Mouse (Mus musculus) neural tube, embryonic 13.5 days (tissue): Measurements from ENCODE around the gene Sypl. TPM values are rescaled to one million over a fixed set of nuclear protein-coding genes. Genes with fewer than 3 reads are reported as not detected.

Source experiments
- ATAC-seq: fragments of 200-750 bp; cut with Nextera tagmentation; 2 replicates; pipeline ENCODE4 v1.8.0; 2017; ENCODE audit warnings: low read depth, mild to moderate bottlenecking, moderate TSS enrichment, moderate library complexity
- H3K27ac ChIP-seq: fragments of 300-500 bp; sonication (generic); replicated peaks from 2 replicates; pipeline ENCODE4 v1.5.1; 2015; ENCODE audit warnings: moderate library complexity, mild to moderate bottlenecking, inconsistent platforms
- H3K27me3 ChIP-seq: fragments of 300-500 bp; sonication (generic); 2 replicates; pipeline ENCODE4 v1.6.1; 2015; ENCODE audit warnings: mild to moderate bottlenecking, inconsistent platforms
- H3K36me3 ChIP-seq: fragments of 300-500 bp; sonication (generic); 2 replicates; pipeline ENCODE4 v1.6.1; 2015; ENCODE audit warnings: mild to moderate bottlenecking, inconsistent platforms
- H3K4me1 ChIP-seq: fragments of 300-500 bp; sonication (generic); replicated peaks from 2 replicates; pipeline ENCODE4 v1.6.1; 2015; ENCODE audit warnings: inconsistent platforms
- H3K4me2 ChIP-seq: fragments of 300-500 bp; sonication (generic); 2 replicates; pipeline ENCODE4 v1.6.1; 2015; ENCODE audit warnings: inconsistent platforms, mild to moderate bottlenecking, moderate library complexity
- H3K4me3 ChIP-seq: fragments of 300-500 bp; sonication (generic); 2 replicates; pipeline ENCODE4 v1.5.1; 2015; ENCODE audit warnings: mild to moderate bottlenecking, inconsistent platforms
- H3K9ac ChIP-seq: fragments of 300-500 bp; sonication (generic); 2 replicates; pipeline ENCODE4 v1.6.1; 2015; ENCODE audit warnings: moderate library complexity, mild to moderate bottlenecking, inconsistent platforms
- H3K9me3 ChIP-seq: fragments of 300-500 bp; sonication (generic); 2 replicates; pipeline ENCODE4 v1.6.1; 2016; ENCODE audit warnings: inconsistent platforms
- WGBS: fragments of 180-500 bp; shearing (Covaris S2); methylation state at CpG from one replicate; pipeline ENCODE4 v1.1.7; 2015; 5-methylcytosine and 5-hydroxymethylcytosine counted together
- polyA plus RNA-seq: library from polyadenylated mRNA; unstranded; fragments of >200 nt; fragmentation: Nextera tagmentation; extraction: Ambion mirVana; gene quantifications from 2 replicates; pipeline ENCODE4 v1.2.1, GENCODE M21; 2015

The Sypl gene
- polyA plus RNA-seq: 39.8 and 50.9 TPM in 2 replicates

DNA sequence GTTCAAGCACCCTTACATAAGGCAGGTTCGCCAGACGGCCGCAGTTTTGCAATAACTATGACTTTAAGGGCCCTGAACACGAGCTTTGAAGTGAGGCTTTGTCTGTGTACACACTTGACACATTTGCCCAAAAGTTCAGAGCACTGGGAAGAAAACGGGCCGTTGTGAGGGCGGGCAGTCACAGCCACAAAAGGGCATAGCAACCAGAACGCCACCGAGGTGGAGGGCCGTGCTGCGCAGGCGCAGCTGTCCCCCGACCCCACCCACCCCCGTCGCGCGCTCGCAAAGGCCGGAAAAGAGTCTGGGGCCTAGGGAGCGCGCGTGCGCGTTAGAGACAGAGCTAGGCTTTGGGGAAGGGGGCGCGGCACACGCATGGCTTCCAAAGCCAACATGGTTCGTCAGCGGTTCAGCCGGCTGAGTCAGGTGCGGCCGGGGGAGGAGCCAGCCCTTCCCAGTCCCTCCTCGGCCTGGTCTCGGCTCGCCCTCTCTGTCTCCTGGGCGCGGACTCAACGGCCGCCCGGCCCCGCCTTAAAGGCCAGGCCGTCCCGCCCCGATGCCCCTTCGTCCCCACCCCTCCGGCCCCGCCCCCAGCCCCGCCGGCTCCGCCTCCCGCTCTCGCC lies at the start of gene Sypl:
Gene Sypl, plus strand, starts transcription at position 296 of the 620 bp plus-strand sequence.
- Histone ChIP-seq H3K9ac (peak within 1 kb of the TSS; percentile 87), H3K9me3 (no peaks in the 10 kb centered on the region), H3K4me3 (peak within 1 kb of the TSS; percentile 75), H3K27ac (peak within 1 kb of the TSS; percentile 98), H3K27me3 (no peaks in the 10 kb centered on the region), H3K4me2 (peak within 1 kb of the TSS; percentile 86), H3K36me3 (no peaks in the 10 kb centered on the region), H3K4me1 (peaks cover 40% of the 10 kb centered on the region)
- WGBS: under 1% methylated on average over 49 of the region's 52 CpGs
- peak; percentile 98 for ATAC-seq

DNA sequence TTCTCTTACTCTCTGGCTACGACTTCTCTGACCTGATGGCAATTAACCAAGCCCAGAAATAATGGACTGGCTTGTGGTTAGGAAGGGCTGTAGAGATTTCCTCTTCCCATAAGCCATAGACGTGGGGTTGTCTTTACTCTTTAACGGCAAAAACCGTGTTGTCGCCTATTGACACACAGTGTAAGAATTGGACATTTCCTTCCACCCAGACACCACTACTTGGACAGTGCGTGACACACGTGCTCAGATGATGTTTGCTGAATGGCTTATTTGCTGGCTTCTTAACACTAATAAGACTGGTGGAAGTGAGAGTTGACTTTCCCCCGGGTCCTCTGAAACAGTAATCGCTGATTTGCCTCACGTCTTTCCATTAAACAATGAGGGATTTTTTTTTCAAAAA lies 44.0 kb upstream of the Sypl start:
- H3K4me1 ChIP-seq: peaks cover 8% of the 10 kb centered on the region
- no peaks in the 10 kb centered on the region for H3K36me3 ChIP-seq
- ATAC-seq: peak; percentile 30; the same call in 1 of the 2 replicates
- H3K27ac ChIP-seq: no peak overlapping the region
- H3K27me3 ChIP-seq: peaks cover 4% of the 10 kb centered on the region; the same call in 1 of the 2 replicates
- H3K4me3 ChIP-seq: no peak overlapping the region
- no peak overlapping the region for H3K9ac ChIP-seq
- H3K9me3 ChIP-seq: no peaks in the 10 kb centered on the region
- H3K4me2 ChIP-seq: no peak overlapping the region
- 56% methylated on average over 10 of the region's 10 CpGs for WGBS

DNA sequence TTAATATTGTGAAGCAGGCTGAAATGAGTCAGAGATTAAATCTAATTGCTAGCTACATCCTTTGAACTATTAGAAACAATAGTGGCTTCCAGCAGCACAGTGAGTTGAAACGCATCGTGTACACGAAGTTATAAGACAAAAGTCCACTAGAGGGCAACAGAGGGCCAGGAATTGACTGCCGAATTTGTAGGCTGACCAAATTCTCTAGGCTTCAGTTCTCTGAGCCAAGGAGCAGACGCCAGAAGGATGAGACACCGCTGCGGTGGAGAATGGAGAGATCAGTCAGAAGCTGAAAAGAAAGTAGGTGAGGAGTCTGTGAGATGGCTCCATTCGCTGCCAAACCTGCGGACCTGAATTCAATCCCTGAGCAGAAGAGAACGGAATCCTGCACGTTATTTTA lies 43.6 kb upstream of the Sypl start:
- Histone ChIP-seq H3K36me3 (no peaks in the 10 kb centered on the region), H3K9me3 (no peaks in the 10 kb centered on the region), H3K27me3 (peaks cover 4% of the 10 kb centered on the region; the same call in 1 of the 2 replicates), H3K4me1 (peaks cover 8% of the 10 kb centered on the region), H3K4me3 (peak overlapping the region; percentile 11), H3K9ac (peak overlapping the region; percentile 41), H3K27ac (no peak overlapping the region), H3K4me2 (peak overlapping the region; percentile 47)
- peak; percentile 79 for ATAC-seq
- 13% methylated on average over 11 of the region's 11 CpGs for WGBS

DNA sequence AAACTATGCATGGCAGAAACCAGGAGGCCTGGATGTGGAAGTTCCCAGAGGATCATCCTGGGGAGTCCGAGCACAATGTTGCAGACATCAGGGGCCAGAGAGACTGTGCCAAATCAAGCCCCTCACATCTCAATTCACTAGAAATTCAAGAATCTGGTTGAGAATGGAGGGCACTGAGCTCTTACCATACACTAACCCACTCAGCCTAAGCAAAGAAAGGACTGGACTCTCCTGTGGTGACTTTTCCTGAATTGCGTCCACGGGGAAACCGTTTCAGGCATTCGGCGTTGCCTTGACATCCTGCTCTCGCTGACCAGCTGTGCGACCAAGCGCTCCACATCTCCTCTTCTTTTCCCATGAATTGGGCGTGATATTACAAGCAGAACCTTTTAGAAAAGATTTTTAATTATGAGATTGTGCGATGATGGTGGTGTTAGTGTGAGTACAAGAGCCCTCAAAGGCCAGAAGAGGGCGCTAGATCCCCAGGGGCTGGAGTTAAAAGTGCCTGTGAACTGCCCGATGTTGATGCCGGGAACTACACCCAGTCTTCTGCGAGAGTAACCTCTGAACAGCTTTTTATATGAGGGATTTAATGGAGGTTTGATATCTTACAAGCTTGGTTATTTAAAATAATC lies 43.0 kb upstream of the Sypl start:
- H3K9me3 ChIP-seq: no peaks in the 10 kb centered on the region
- H3K4me1 ChIP-seq: peaks cover 8% of the 10 kb centered on the region
- peak; percentile 73 for ATAC-seq
- H3K27ac ChIP-seq: no peak overlapping the region
- peak overlapping the region; percentile 47 for H3K4me2 ChIP-seq
- no peaks in the 10 kb centered on the region for H3K36me3 ChIP-seq
- peaks cover 4% of the 10 kb centered on the region; the same call in 1 of the 2 replicates for H3K27me3 ChIP-seq
- H3K4me3 ChIP-seq: peak overlapping the region; percentile 11
- WGBS: 31% methylated on average over 15 of the region's 15 CpGs
- H3K9ac ChIP-seq: peak overlapping the region; percentile 41

DNA sequence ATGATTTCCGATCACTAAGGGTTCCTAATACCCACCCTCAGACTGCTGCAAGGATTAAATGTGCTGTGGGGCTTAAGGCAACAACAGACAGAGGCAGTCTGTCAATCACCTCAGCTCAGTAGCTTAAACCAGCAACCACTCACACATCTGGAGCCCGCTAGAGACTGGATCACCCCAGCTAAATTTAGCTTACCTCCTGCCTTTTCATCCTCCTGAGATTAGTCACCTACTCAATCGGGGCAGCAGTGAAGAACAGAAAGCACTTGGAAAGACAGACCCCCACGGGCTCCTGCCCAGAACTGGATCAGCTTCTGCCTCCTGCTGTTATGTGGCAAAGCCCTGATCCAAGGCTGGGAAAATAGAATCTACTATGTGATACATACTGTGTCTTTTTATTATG lies 42.1 kb upstream of the Sypl start:
- H3K4me1 ChIP-seq: peaks cover 8% of the 10 kb centered on the region
- peaks cover 4% of the 10 kb centered on the region; the same call in 1 of the 2 replicates for H3K27me3 ChIP-seq
- 68% methylated on average over 4 of the region's 4 CpGs for WGBS
- H3K9me3 ChIP-seq: no peaks in the 10 kb centered on the region
- no peak for ATAC-seq
- H3K4me3 ChIP-seq: no peak overlapping the region
- no peak overlapping the region for H3K27ac ChIP-seq
- H3K4me2 ChIP-seq: no peak overlapping the region
- no peaks in the 10 kb centered on the region for H3K36me3 ChIP-seq
- no peak overlapping the region for H3K9ac ChIP-seq

DNA sequence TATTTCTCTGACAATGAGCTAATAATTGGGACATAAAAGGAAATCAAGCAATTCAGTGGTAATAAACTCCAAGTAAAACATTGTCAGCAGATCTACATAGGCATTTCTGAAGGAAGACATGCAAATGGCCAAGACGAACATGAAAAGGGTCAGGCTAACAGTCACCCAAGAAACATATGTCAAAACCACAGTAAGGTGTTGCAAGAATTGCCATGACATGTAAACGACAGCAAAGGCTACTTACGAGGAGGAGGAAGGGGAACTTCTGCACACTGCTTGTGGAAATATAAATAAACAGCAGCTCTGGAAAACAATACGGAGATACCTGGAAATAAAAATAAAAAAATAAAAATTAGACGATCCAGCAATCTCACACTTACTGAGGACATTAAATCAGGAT lies 40.9 kb upstream of the Sypl start:
- ATAC-seq: no peak
- H3K27me3 ChIP-seq: peaks cover 4% of the 10 kb centered on the region; the same call in 1 of the 2 replicates
- no peak overlapping the region for H3K4me3 ChIP-seq
- 75% methylated on average over 5 of the region's 5 CpGs for WGBS
- no peak overlapping the region for H3K4me2 ChIP-seq
- H3K36me3 ChIP-seq: no peaks in the 10 kb centered on the region
- no peak overlapping the region for H3K9ac ChIP-seq
- H3K4me1 ChIP-seq: peaks cover 8% of the 10 kb centered on the region
- no peak overlapping the region for H3K27ac ChIP-seq
- no peaks in the 10 kb centered on the region for H3K9me3 ChIP-seq

DNA sequence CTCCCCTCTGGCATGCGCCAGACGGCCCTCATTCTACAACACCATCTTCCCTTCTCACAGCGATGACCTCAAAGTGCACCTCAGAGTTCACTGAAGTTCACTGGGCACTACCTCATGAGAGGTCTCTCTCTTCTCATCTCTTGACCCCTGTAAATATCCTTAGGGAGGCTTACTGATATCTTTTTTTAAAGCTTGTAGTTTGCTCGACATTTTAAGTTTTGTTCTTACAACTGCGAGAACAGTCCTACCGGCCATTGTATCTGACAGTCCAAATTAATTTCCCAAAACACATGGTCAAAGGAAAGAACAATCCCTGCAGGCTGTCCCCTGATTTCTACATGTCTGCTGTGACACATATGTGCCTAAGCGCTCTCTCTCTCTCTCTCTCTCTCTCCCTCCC lies 35.0 kb upstream of the Sypl start:
- Histone ChIP-seq H3K4me1 (no peaks in the 10 kb centered on the region), H3K27ac (no peak overlapping the region), H3K9me3 (no peaks in the 10 kb centered on the region), H3K36me3 (no peaks in the 10 kb centered on the region), H3K4me3 (no peak overlapping the region), H3K4me2 (no peak overlapping the region), H3K27me3 (no peaks in the 10 kb centered on the region), H3K9ac (no peak overlapping the region)
- no peak for ATAC-seq
- WGBS: 82% methylated on average over 7 of the region's 7 CpGs

DNA sequence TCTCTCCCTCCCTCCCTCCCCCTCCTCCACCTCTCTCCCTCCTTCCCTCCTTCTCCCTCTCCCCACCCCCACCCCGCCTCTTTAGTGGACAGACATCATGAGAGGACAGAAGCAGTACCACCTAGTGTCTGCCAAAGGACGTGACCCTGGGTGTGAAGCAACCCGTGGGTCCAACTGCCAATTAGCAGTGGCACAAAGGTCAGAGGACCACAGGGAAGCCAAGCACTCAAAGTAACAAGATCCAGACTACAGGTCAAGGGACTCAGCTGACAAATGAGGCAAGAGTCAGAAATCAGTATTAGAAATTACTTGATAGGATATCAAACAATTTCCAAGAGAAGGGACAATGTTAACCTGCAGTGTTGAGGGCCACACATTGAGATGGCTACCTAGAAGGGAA lies 34.6 kb upstream of the Sypl start:
- no peaks in the 10 kb centered on the region for H3K36me3 ChIP-seq
- no peak overlapping the region for H3K4me2 ChIP-seq
- H3K27me3 ChIP-seq: no peaks in the 10 kb centered on the region
- H3K4me1 ChIP-seq: no peaks in the 10 kb centered on the region
- no peak overlapping the region for H3K9ac ChIP-seq
- no peak overlapping the region for H3K27ac ChIP-seq
- ATAC-seq: no peak
- WGBS: 42% methylated on average over 3 of the region's 3 CpGs
- no peak overlapping the region for H3K4me3 ChIP-seq
- no peaks in the 10 kb centered on the region for H3K9me3 ChIP-seq

DNA sequence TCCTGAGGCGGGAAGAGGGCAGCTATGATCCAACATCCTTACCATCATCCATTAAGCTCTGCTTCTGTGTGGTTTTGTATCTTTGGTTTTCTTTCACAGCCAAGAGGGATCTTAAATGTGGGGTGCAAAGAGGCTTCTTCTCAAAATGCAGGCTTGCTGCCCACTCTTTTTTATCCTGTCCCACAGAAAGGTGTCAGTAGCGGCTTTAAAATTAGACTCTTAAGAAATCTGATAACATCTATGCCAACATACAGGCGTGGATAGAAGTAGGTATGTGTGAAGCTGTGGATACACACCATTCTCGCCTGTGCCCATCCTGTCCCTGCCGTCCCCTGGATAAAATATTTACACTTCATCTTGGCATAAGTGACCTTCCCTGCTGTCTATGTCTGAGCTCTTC lies 34.2 kb upstream of the Sypl start:
- Histone ChIP-seq H3K4me1 (no peaks in the 10 kb centered on the region), H3K9me3 (no peaks in the 10 kb centered on the region), H3K36me3 (no peaks in the 10 kb centered on the region), H3K9ac (no peak overlapping the region), H3K27me3 (no peaks in the 10 kb centered on the region), H3K27ac (no peak overlapping the region), H3K4me3 (no peak overlapping the region), H3K4me2 (no peak overlapping the region)
- WGBS: 92% methylated on average over 5 of the region's 5 CpGs
- ATAC-seq: no peak

DNA sequence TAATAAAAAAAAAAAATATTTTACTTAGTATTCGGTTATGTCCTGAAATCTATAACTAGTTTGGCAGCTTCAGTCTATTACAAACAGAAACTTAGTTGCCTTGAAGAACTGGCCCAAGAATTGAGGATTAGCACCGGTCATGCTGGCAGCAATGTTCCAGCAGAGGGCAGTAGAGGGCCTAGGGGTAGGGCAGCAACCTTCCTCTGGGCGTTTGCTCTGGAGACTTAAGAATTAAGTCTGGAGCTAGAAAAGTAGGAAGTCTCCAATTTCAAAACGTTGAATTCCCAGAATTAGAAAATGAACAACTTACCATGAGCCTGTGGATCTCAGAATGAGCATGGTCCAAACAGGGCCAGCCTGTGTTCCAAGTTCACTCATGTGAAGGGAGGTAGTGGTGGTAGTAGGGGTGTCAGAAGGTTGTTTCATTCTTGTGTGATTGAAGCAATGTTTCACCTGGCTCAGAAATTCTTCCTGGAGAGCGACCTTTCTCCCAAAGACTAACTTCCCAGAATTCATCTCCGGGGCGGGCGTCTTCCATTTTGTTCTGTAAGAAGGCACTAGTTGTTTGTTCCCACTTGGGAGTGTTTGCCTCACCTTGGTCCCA lies 33.4 kb upstream of the Sypl start:
- Histone ChIP-seq H3K9ac (no peak overlapping the region), H3K4me1 (peaks cover under 1% of the 10 kb centered on the region; the same call in 1 of the 2 replicates), H3K4me3 (no peak overlapping the region), H3K36me3 (no peaks in the 10 kb centered on the region), H3K27ac (no peak overlapping the region), H3K4me2 (no peak overlapping the region), H3K27me3 (no peaks in the 10 kb centered on the region), H3K9me3 (no peaks in the 10 kb centered on the region)
- ATAC-seq: no peak
- 71% methylated on average over 8 of the region's 8 CpGs for WGBS

DNA sequence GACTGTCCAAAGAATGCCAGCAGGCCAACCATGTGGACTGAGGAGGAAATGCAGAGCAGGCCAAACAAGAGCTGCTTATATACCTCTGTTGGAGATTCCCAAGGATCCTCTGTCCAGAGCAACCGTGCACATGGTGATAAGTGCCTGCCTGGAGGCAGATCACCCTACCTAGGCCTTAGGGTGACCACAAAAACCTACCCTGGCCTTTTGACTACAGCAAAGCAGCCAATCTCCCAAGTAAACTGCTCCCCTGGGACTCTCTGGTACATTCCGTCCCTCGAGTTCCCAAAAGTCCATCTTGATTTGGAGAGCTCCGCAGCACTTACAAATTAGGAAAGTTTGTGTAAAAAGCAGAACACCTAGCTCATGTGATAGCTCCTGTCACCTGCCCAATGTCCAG lies 32.6 kb upstream of the Sypl start:
- Histone ChIP-seq H3K4me1 (peaks cover 9% of the 10 kb centered on the region), H3K27ac (no peak overlapping the region)
- WGBS: 85% methylated on average over 4 of the region's 4 CpGs

DNA sequence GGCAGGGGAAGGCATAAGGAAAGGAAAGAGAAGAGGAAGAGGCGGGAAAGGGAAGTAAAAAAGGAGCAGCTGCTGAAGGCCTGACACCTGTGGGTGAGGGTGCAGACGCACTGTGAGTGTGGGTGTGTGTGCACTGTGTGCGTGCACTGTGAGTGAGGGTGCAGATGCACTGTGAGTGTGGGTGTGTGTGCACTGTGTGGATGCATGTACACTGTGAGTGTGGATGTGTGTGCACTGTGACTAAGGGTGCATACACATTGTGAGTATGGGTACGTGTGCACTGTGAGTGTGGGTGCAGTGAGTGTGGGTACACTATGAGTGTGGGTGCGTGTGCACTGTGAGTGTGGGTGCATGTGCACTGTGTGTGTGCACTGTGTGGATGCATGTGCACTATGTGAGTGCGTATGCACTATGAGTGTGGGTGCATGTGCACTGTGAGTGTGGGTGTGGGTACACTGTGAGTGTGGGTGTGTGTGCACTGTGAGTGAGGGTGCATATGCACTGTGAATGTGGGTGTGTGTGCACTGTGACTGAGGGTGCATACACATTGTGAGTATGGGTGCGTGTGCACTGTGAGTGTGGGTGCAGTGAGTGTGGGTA lies 32.1 kb upstream of the Sypl start:
- no peaks in the 10 kb centered on the region for H3K27me3 ChIP-seq
- H3K4me3 ChIP-seq: no peak overlapping the region
- H3K27ac ChIP-seq: no peak overlapping the region
- no peaks in the 10 kb centered on the region for H3K36me3 ChIP-seq
- peak; percentile 29; the same call in 1 of the 2 replicates for ATAC-seq
- H3K4me2 ChIP-seq: no peak overlapping the region
- peaks cover 14% of the 10 kb centered on the region for H3K4me1 ChIP-seq
- no peaks in the 10 kb centered on the region for H3K9me3 ChIP-seq
- 94% methylated on average over 7 of the region's 7 CpGs for WGBS
- no peak overlapping the region for H3K9ac ChIP-seq

More for the DNA sequence above, 32.6 kb upstream of the Sypl start:
- H3K36me3 ChIP-seq: no peaks in the 10 kb centered on the region
- H3K27me3 ChIP-seq: no peaks in the 10 kb centered on the region
- no peak overlapping the region for H3K4me3 ChIP-seq
- ATAC-seq: no peak
- no peak overlapping the region for H3K4me2 ChIP-seq
- no peak overlapping the region for H3K9ac ChIP-seq
- no peaks in the 10 kb centered on the region for H3K9me3 ChIP-seq
